Mouse (Mus musculus) megakaryocyte, embryonic 14.5 days (primary cell): ENCODE results near the gene Kctd11.

Experiments
- FLI1 ChIP-seq: IDR thresholded peaks from 2 replicates; pipeline ENCODE4 v1.6.1; 2012; ENCODE audit warnings: low read length, inconsistent platforms, mixed read lengths
- GATA1 ChIP-seq: IDR thresholded peaks from 3 replicates; pipeline ENCODE4 v1.6.1; 2012; ENCODE audit warnings: mixed read lengths, low read length, inconsistent platforms, borderline replicate concordance

- TF ChIP-seq FLI1: no peak
- no peak for TF ChIP-seq GATA1
These were observed 30.5 kb downstream of the Kctd11 start for GRCm38 (mm10) chr11:69850754-69851153.
